Mouse (Mus musculus): ENCODE measurements at regions not wholly inside any gene's neighbourhood (a gene's known extent, or its start where the extent isn't known, plus 50 kb on each side); places are given as distances from the start of the nearest gene placed in this dataset.

- H3K9ac ChIP-seq: no peak overlapping the region
- H3K4me1 ChIP-seq: peaks cover 5% of the 10 kb centered on the region
- no peak for ATAC-seq (ENCODE audit: extremely low read depth, insufficient number of reproducible peaks, low FRiP score, low TSS enrichment)
- no peaks in the 10 kb centered on the region for H3K9me3 ChIP-seq
- 0 out of 2 replicates have a peak, but pooled peaks cover 8% of the 10 kb centered on the region for H3K27me3 ChIP-seq (replicated peaks)
- WGBS: 58% methylated on average over 4 of the region's 4 CpGs
- H3K4me2 ChIP-seq: no peak overlapping the region
- no peaks in the 10 kb centered on the region for H3K36me3 ChIP-seq
- no peak overlapping the region for H3K4me3 ChIP-seq
- H3K27ac ChIP-seq (replicated peaks): no peak overlapping the region
Observed at GRCm38 (mm10) chr9:47313433-47313832, 216.5 kb upstream of the Cadm1 start.

- Histone ChIP-seq H3K4me1 (no peaks in the 10 kb centered on the region), H3K36me3 (no peaks in the 10 kb centered on the region), H3K27me3 (replicated peaks) (peaks cover 8% of the 10 kb centered on the region; the same call in 1 of the 2 replicates), H3K4me3 (no peak overlapping the region), H3K27ac (replicated peaks) (no peak overlapping the region), H3K9me3 (no peaks in the 10 kb centered on the region), H3K4me2 (no peak overlapping the region), H3K9ac (no peak overlapping the region)
- 86% methylated on average over 1 of the region's 1 CpGs for WGBS
- no peak for ATAC-seq (ENCODE audit: extremely low read depth, insufficient number of reproducible peaks, low FRiP score, low TSS enrichment)
Observed at GRCm38 (mm10) chr9:47314236-47314635, 215.7 kb upstream of the Cadm1 start.

- no peak overlapping the region for H3K27ac ChIP-seq (replicated peaks)
- H3K9me3 ChIP-seq: no peaks in the 10 kb centered on the region
- peaks cover 37% of the 10 kb centered on the region for H3K27me3 ChIP-seq (replicated peaks)
- no peak for ATAC-seq (ENCODE audit: extremely low read depth, insufficient number of reproducible peaks, low FRiP score, low TSS enrichment)
- H3K36me3 ChIP-seq: no peaks in the 10 kb centered on the region
- no peak overlapping the region for H3K9ac ChIP-seq
- no peak overlapping the region for H3K4me2 ChIP-seq
- no peaks in the 10 kb centered on the region for H3K4me1 ChIP-seq
- WGBS: 88% methylated on average over 1 of the region's 1 CpGs
- no peak overlapping the region for H3K4me3 ChIP-seq
Observed at GRCm38 (mm10) chr9:47320345-47320744, 209.6 kb upstream of the Cadm1 start.

- H3K36me3 ChIP-seq: no peaks in the 10 kb centered on the region
- H3K9me3 ChIP-seq: no peaks in the 10 kb centered on the region
- no peak overlapping the region for H3K27ac ChIP-seq (replicated peaks)
- H3K4me1 ChIP-seq: no peaks in the 10 kb centered on the region
- no peak overlapping the region for H3K9ac ChIP-seq
- no peak overlapping the region for H3K4me3 ChIP-seq
- ATAC-seq (ENCODE audit: extremely low read depth, insufficient number of reproducible peaks, low FRiP score, low TSS enrichment): no peak
- H3K27me3 ChIP-seq (replicated peaks): peaks cover 37% of the 10 kb centered on the region
- 80% methylated on average over 10 of the region's 10 CpGs for WGBS
- H3K4me2 ChIP-seq: no peak overlapping the region
Observed at GRCm38 (mm10) chr9:47321106-47321789, 208.7 kb upstream of the Cadm1 start.

GRCm38 (mm10) chr9:47322293-47322692 lies 207.7 kb upstream of the Cadm1 start:
- WGBS: 50% methylated on average over 5 of the region's 5 CpGs
- H3K27me3 ChIP-seq (replicated peaks): peaks cover 37% of the 10 kb centered on the region
- H3K36me3 ChIP-seq: no peaks in the 10 kb centered on the region
- ATAC-seq (ENCODE audit: extremely low read depth, insufficient number of reproducible peaks, low FRiP score, low TSS enrichment): no peak
- H3K27ac ChIP-seq (replicated peaks): no peak overlapping the region
- no peak overlapping the region for H3K4me3 ChIP-seq
- H3K4me1 ChIP-seq: no peaks in the 10 kb centered on the region
- no peak overlapping the region for H3K9ac ChIP-seq
- no peak overlapping the region for H3K4me2 ChIP-seq
- H3K9me3 ChIP-seq: no peaks in the 10 kb centered on the region

GRCm38 (mm10) chr9:47323051-47323450 lies 206.9 kb upstream of the Cadm1 start:
- Histone ChIP-seq H3K4me3 (no peak overlapping the region), H3K4me1 (no peaks in the 10 kb centered on the region), H3K9ac (no peak overlapping the region), H3K9me3 (no peaks in the 10 kb centered on the region), H3K27ac (replicated peaks) (no peak overlapping the region), H3K27me3 (replicated peaks) (peaks cover 37% of the 10 kb centered on the region), H3K4me2 (no peak overlapping the region), H3K36me3 (no peaks in the 10 kb centered on the region)
- WGBS: 74% methylated on average over 5 of the region's 5 CpGs
- no peak for ATAC-seq (ENCODE audit: extremely low read depth, insufficient number of reproducible peaks, low FRiP score, low TSS enrichment)

- no peaks in the 10 kb centered on the region for H3K9me3 ChIP-seq
Observed at GRCm38 (mm10) chr9:47327575-47327974, 202.4 kb upstream of the Cadm1 start.

GRCm38 (mm10) chr9:47332929-47333328 lies 197.0 kb upstream of the Cadm1 start:
- H3K4me3 ChIP-seq: no peak overlapping the region
- no peak overlapping the region for H3K4me2 ChIP-seq
- H3K27ac ChIP-seq (replicated peaks): no peak overlapping the region
- no peaks in the 10 kb centered on the region for H3K4me1 ChIP-seq
- H3K9ac ChIP-seq: no peak overlapping the region
- no peak for ATAC-seq (ENCODE audit: extremely low read depth, insufficient number of reproducible peaks, low FRiP score, low TSS enrichment)
- H3K27me3 ChIP-seq (replicated peaks): peaks cover 50% of the 10 kb centered on the region
- 64% methylated on average over 4 of the region's 4 CpGs for WGBS
- no peaks in the 10 kb centered on the region for H3K36me3 ChIP-seq
- no peaks in the 10 kb centered on the region for H3K9me3 ChIP-seq

More at GRCm38 (mm10) chr9:47327575-47327974, 202.4 kb upstream of the Cadm1 start:
- WGBS: 95% methylated on average over 2 of the region's 2 CpGs
- peaks cover 46% of the 10 kb centered on the region for H3K27me3 ChIP-seq (replicated peaks)
- no peak overlapping the region for H3K4me2 ChIP-seq
- no peak overlapping the region for H3K27ac ChIP-seq (replicated peaks)
- ATAC-seq (ENCODE audit: extremely low read depth, insufficient number of reproducible peaks, low FRiP score, low TSS enrichment): no peak
- no peak overlapping the region for H3K9ac ChIP-seq
- no peaks in the 10 kb centered on the region for H3K36me3 ChIP-seq
- no peaks in the 10 kb centered on the region for H3K4me1 ChIP-seq
- no peak overlapping the region for H3K4me3 ChIP-seq

GRCm38 (mm10) chr9:47338221-47338620 lies 191.8 kb upstream of the Cadm1 start:
- H3K27ac ChIP-seq (replicated peaks): no peak overlapping the region
- WGBS: 55% methylated on average over 4 of the region's 4 CpGs

GRCm38 (mm10) chr9:47346527-47347111 lies 183.4 kb upstream of the Cadm1 start:
- WGBS: 68% methylated on average over 2 of the region's 2 CpGs
- ATAC-seq (ENCODE audit: extremely low read depth, insufficient number of reproducible peaks, low FRiP score, low TSS enrichment): no peak
- H3K27me3 ChIP-seq (replicated peaks): peaks cover 62% of the 10 kb centered on the region
- H3K36me3 ChIP-seq: no peaks in the 10 kb centered on the region
- H3K4me3 ChIP-seq: no peak overlapping the region
- H3K9ac ChIP-seq: no peak overlapping the region
- H3K4me1 ChIP-seq: peaks cover 5% of the 10 kb centered on the region; the same call in 1 of the 2 replicates
- no peak overlapping the region for H3K27ac ChIP-seq (replicated peaks)
- no peak overlapping the region for H3K4me2 ChIP-seq
- H3K9me3 ChIP-seq: no peaks in the 10 kb centered on the region

More at GRCm38 (mm10) chr9:47338221-47338620, 191.8 kb upstream of the Cadm1 start:
- Histone ChIP-seq H3K36me3 (no peaks in the 10 kb centered on the region), H3K4me1 (no peaks in the 10 kb centered on the region), H3K9ac (no peak overlapping the region), H3K27me3 (replicated peaks) (peaks cover 69% of the 10 kb centered on the region), H3K4me2 (no peak overlapping the region), H3K9me3 (no peaks in the 10 kb centered on the region), H3K4me3 (no peak overlapping the region)
- ATAC-seq (ENCODE audit: extremely low read depth, insufficient number of reproducible peaks, low FRiP score, low TSS enrichment): no peak

GRCm38 (mm10) chr9:47350301-47350700 lies 179.7 kb upstream of the Cadm1 start:
- Histone ChIP-seq H3K9me3 (no peaks in the 10 kb centered on the region), H3K27me3 (replicated peaks) (peaks cover 66% of the 10 kb centered on the region), H3K27ac (replicated peaks) (no peak overlapping the region), H3K36me3 (no peaks in the 10 kb centered on the region), H3K9ac (no peak overlapping the region), H3K4me3 (no peak overlapping the region), H3K4me1 (peaks cover 22% of the 10 kb centered on the region), H3K4me2 (no peak overlapping the region)
- WGBS: 67% methylated on average over 5 of the region's 5 CpGs
- no peak for ATAC-seq (ENCODE audit: extremely low read depth, insufficient number of reproducible peaks, low FRiP score, low TSS enrichment)

- Histone ChIP-seq H3K27ac (replicated peaks) (no peak overlapping the region), H3K4me3 (no peak overlapping the region), H3K9me3 (no peaks in the 10 kb centered on the region), H3K36me3 (no peaks in the 10 kb centered on the region), H3K27me3 (replicated peaks) (peaks cover 72% of the 10 kb centered on the region), H3K9ac (no peak overlapping the region), H3K4me2 (no peak overlapping the region), H3K4me1 (peaks cover 24% of the 10 kb centered on the region)
- no peak for ATAC-seq (ENCODE audit: extremely low read depth, insufficient number of reproducible peaks, low FRiP score, low TSS enrichment)
- WGBS: 80% methylated on average over 6 of the region's 6 CpGs
Observed at GRCm38 (mm10) chr9:47351036-47351435, 178.9 kb upstream of the Cadm1 start.

All from heart, embryonic 13.5 days (tissue).